Mouse (Mus musculus) testis, adult 2 months (tissue): ENCODE results near the gene Rps11. TPM values are rescaled to one million over a fixed set of nuclear protein-coding genes. Genes with fewer than 3 reads are reported as not detected.
"Not testable (repeated sequence)": the region's sequence is repeated elsewhere in the genome, so short reads cannot be mapped to it uniquely, and the experiment has no call there.

Experiments
- H3K27ac ChIP-seq: fragments of 200-500 bp; 2 replicates; pipeline ENCODE4 v1.5.1; 2012; ENCODE audit warnings: low read depth, low read length; ENCODE audit not compliant: control insufficient read depth, insufficient read depth
- H3K27me3 ChIP-seq: fragments of 200-500 bp; 2 replicates; pipeline ENCODE4 v1.6.1; 2012; ENCODE audit warnings: mild to moderate bottlenecking, low read length, moderate library complexity; ENCODE audit not compliant: control insufficient read depth, insufficient read depth
- H3K36me3 ChIP-seq: fragments of 200-500 bp; 2 replicates; pipeline ENCODE4 v1.6.1; 2012; ENCODE audit warnings: mild to moderate bottlenecking, low read length; ENCODE audit not compliant: control insufficient read depth, insufficient read depth
- H3K4me1 ChIP-seq: fragments of 200-500 bp; 2 replicates; pipeline ENCODE4 v1.6.1; 2012; ENCODE audit warnings: low read length; ENCODE audit not compliant: control insufficient read depth, insufficient read depth
- H3K4me3 ChIP-seq: fragments of 200-500 bp; 2 replicates; pipeline ENCODE4 v1.5.1; 2012; ENCODE audit warnings: low read depth, mild to moderate bottlenecking, low read length, moderate library complexity, mixed read lengths; ENCODE audit not compliant: control insufficient read depth
- CTCF ChIP-seq: fragments of 200-500 bp; IDR thresholded peaks from 2 replicates; pipeline ENCODE4 v1.5.1; 2012; ENCODE audit warnings: low read depth, mild to moderate bottlenecking, inconsistent platforms, low read length, moderate library complexity; ENCODE audit not compliant: control insufficient read depth, insufficient read depth, insufficient replicate concordance
- POLR2A ChIP-seq: fragments of 200-500 bp; IDR thresholded peaks from 2 replicates; pipeline ENCODE4 v1.6.1; 2012; ENCODE audit warnings: low read depth, mild to moderate bottlenecking, inconsistent platforms, low read length, moderate library complexity; ENCODE audit not compliant: control insufficient read depth
- polyA plus RNA-seq: library from polyadenylated mRNA; depleted of rRNA; stranded (reverse); fragments of >200 nt; gene quantifications from 2 replicates; pipeline ENCODE4 v1.2.3, GENCODE M21; 2012

Gene Rps11
- polyA plus RNA-seq, 1 experiment, result 169 TPM

DNA sequence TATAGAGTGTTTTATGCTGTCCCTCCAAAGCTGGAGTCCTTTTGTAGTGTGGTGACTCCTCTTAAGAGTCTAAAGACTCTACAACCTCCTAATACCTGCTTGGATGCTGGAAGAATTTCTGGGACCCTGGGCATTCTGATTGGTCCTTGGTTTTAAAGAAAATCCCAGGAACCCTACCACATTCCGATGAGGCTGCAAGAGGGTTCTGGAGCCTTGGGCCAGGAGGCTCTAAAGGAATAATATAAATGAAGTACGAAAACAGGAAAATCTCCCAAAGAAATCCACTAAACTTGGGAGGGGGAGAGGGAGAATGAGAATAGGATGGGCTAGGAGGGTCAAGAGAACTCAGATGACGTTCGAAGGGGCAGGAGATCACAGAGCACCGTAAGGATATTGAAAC lies 29.3 kb upstream of the Rps11 start:
- H3K4me1 ChIP-seq, result peaks cover 4% of the 10 kb centered on the region; the same call in 1 of the 2 replicates
- TF ChIP-seq POLR2A (no peak), CTCF (no peak)
- no peaks in the 10 kb centered on the region for H3K27me3 ChIP-seq
- peak overlapping the region; percentile 97 for H3K27ac ChIP-seq
- H3K36me3 ChIP-seq, result peaks cover 4% of the 10 kb centered on the region; the same call in 1 of the 2 replicates
- peak overlapping the region; percentile 100 for H3K4me3 ChIP-seq

DNA sequence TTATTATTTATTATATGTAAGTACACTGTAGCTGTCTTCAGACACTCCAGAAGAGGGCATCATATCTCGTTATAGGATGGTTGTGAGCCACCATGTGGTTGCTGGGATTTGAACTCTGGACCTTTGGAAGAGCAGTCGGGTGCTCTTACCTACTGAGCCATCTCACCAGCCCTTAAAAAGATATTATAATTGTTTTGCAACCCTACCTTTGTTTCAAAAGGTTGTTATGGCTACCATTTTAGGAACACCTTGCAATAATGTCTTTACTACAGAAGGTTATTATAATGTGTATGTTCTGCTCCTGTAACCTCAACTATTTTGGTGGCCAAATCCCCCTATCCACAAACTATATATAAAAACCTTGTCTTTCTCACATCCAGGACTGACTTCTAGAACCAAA lies 28.8 kb upstream of the Rps11 start:
- not testable (repeated sequence) for H3K4me3 ChIP-seq, H3K27ac ChIP-seq, H3K27me3 ChIP-seq, H3K36me3 ChIP-seq, H3K4me1 ChIP-seq

DNA sequence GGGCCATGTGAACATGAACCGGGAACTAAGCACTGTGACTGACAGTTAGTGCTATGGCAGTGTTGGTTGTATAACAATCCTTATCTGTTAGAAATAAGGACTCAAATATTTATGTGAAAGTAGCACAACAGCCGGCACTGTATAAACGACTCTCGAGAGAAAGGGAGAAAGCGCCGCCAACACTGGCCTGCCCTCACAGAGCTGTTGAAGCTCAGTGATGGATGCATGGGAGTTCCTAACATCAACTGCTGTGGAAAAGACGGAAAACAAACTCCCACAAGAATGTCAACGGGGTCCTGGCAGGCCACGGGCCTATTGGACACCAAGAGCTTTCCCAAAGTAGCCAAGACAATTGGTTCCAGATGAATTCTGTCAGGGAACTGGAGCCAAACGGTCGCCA lies 27.1 kb upstream of the Rps11 start:
- H3K4me3 ChIP-seq, result no peak overlapping the region
- H3K4me1 ChIP-seq, result peaks cover 4% of the 10 kb centered on the region; the same call in 1 of the 2 replicates
- no peak for TF ChIP-seq POLR2A
- TF ChIP-seq CTCF, result no peak
- H3K27me3 ChIP-seq, result no peaks in the 10 kb centered on the region
- no peak overlapping the region for H3K27ac ChIP-seq
- H3K36me3 ChIP-seq, result peaks cover 2% of the 10 kb centered on the region; the same call in 1 of the 2 replicates

DNA sequence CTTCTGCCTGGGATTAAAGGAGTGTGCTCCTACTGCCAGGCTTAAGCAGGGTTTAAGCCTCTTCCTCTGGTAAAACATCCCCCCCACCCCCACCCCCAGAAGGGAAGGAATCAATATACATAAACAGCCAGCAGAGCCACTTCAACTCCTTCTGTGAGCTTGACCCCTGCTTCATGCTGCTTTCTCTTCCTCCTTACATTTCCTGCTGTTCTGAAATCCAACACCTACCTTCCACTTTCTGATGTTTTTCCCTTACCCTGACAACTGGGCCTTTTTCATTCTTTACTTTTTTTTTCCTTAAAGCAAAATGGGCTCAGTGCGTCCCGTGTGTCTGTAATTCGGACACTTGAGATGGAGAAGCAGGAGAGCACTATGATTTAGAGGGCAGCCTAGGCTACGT lies 26.1 kb upstream of the Rps11 start:
- Histone ChIP-seq H3K4me3 (no peak overlapping the region), H3K27ac (no peak overlapping the region; the same call in 1 of the 2 replicates), H3K27me3 (no peaks in the 10 kb centered on the region), H3K36me3 (no peaks in the 10 kb centered on the region), H3K4me1 (peaks cover 2% of the 10 kb centered on the region; the same call in 1 of the 2 replicates)
- TF ChIP-seq CTCF (no peak), POLR2A (no peak)

DNA sequence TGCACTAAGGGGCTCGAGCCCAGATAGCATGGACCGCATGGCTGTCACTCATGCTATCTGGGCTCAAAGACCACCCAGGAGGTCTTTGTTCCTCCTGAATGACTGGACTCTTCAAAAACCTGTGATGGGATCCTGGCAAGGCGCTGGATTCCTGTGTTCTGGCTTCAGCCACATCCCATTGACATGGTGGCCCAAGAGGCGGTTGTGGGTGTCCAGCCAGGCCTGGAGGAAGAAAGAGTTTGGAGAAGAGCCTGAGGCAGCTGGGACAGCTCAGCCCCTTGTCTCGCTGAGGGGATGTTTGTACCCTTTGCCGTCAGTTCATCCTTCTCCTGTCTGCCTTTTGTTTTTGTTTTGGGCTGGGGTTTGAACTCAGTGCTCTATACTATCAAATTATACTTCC lies 25.3 kb upstream of the Rps11 start:
- no peak for TF ChIP-seq POLR2A
- TF ChIP-seq CTCF, result no peak
- H3K36me3 ChIP-seq, result no peaks in the 10 kb centered on the region
- H3K4me1 ChIP-seq, result no peaks in the 10 kb centered on the region
- no peaks in the 10 kb centered on the region for H3K27me3 ChIP-seq
- H3K4me3 ChIP-seq, result no peak overlapping the region
- H3K27ac ChIP-seq, result no peak overlapping the region

DNA sequence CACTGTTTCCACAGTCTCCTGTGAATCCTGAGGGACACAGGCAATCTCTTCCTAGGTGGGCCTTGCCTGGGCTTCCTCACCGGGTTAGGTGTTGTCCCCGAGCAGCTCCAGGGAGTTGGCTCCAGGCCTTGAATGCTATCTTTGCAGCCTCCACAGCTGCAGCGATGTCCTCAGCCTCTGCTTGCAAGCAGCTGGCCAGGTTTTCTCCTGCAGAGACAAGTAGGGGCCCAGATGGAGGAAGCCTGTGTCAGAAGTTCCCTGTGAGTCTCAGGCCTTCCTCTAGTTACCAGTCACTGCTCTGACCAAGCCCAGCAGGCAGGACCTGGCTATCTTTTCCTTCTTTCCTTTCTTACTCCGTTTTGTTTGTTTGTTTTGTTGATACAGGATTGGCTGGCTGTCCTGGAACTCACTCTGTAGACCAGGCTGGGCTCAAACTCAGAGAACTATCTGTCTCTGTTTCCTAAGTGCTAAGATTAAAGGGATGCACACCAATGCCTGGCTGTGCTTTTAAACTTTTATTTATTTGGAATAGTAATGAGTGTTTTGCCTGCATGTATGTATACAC lies 24.4 kb upstream of the Rps11 start:
- no peaks in the 10 kb centered on the region for H3K36me3 ChIP-seq
- TF ChIP-seq POLR2A (no peak), CTCF (no peak)
- H3K27ac ChIP-seq, result no peak overlapping the region
- H3K4me3 ChIP-seq, result no peak overlapping the region
- no peaks in the 10 kb centered on the region for H3K27me3 ChIP-seq
- H3K4me1 ChIP-seq, result no peaks in the 10 kb centered on the region

DNA sequence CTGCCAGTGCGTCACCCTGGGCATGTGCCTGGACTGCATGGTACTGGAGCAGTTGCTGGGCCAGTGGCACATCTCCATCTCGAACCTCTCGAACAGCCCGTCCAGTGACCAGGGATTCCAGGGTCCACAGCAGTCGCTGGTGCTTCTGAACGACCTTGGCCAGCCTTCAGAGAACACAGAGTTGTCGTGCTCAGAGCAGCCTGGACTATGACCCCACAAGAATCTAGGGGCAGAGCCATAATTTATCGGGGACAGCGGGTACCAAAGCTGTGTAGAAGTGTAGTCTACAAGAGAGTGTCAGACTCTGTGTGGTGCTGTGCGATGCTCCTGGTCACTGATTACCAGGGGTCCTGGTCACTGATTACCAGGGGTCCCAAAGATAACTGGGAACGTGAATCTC lies 23.7 kb upstream of the Rps11 start:
- no peak overlapping the region for H3K27ac ChIP-seq
- TF ChIP-seq POLR2A, result no peak
- TF ChIP-seq CTCF, result no peak
- no peaks in the 10 kb centered on the region for H3K4me1 ChIP-seq
- H3K27me3 ChIP-seq, result no peaks in the 10 kb centered on the region
- no peaks in the 10 kb centered on the region for H3K36me3 ChIP-seq
- no peak overlapping the region for H3K4me3 ChIP-seq

DNA sequence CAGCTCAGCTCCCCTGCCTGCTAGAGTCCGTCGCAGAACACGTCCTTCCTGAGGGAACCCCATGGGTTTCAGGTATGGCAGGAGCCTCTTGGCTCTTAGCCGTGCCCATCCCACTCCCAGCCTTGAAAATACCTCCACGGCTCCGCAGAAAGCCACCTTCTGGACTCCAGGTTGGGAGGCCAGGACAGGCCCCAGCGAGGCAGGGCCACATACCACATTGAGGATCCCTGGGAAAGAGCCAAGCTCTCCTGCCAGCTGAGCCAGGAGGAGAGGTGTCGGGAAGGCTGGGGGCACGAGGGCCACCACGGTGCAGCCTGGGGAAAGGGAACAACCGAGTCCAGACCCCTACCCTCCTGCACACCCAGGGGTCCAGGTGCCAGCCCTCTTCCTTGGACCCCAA lies 23.0 kb upstream of the Rps11 start:
- no peak for TF ChIP-seq POLR2A
- TF ChIP-seq CTCF, result no peak
- no peaks in the 10 kb centered on the region for H3K27me3 ChIP-seq
- no peaks in the 10 kb centered on the region for H3K36me3 ChIP-seq

More for the DNA sequence above, 23.0 kb upstream of the Rps11 start:
- Histone ChIP-seq H3K4me3 (no peak overlapping the region), H3K4me1 (no peaks in the 10 kb centered on the region), H3K27ac (no peak overlapping the region)
